Mouse (Mus musculus) kidney, adult 2 months (tissue): Measurements from ENCODE around the gene Armh3. TPM values are rescaled to one million over a fixed set of nuclear protein-coding genes. Genes with fewer than 3 reads are reported as not detected.

Experiments used
- DNase-seq: peaks from one replicate; pipeline ENCODE4 v3.0.0; 2021
- H3K27ac ChIP-seq: fragments of 200-500 bp; 2 replicates; pipeline ENCODE4 v1.5.1; 2012; ENCODE audit warnings: low read depth, low read length, control low read depth, inconsistent platforms; ENCODE audit not compliant: insufficient read depth
- H3K27me3 ChIP-seq: fragments of 200-500 bp; replicated peaks from 2 replicates; pipeline ENCODE4 v1.6.1; 2012; ENCODE audit warnings: mild to moderate bottlenecking, moderate library complexity, low read length, inconsistent platforms; ENCODE audit not compliant: control insufficient read depth, insufficient read depth
- H3K36me3 ChIP-seq: fragments of 200-500 bp; 2 replicates; pipeline ENCODE4 v1.6.1; 2012; ENCODE audit warnings: mild to moderate bottlenecking, moderate library complexity, low read length, inconsistent platforms; ENCODE audit not compliant: control insufficient read depth, insufficient read depth
- H3K4me1 ChIP-seq: fragments of 200-500 bp; 2 replicates; pipeline ENCODE4 v1.6.1; 2011; ENCODE audit warnings: low read length; ENCODE audit not compliant: control insufficient read depth, insufficient read depth
- H3K4me3 ChIP-seq: fragments of 200-500 bp; 2 replicates; pipeline ENCODE4 v1.5.1; 2011; ENCODE audit warnings: mild to moderate bottlenecking, low read depth, low read length, control low read depth; ENCODE audit not compliant: insufficient read depth
- CTCF ChIP-seq: fragments of 200-500 bp; conservative IDR thresholded peaks from 2 replicates; pipeline ENCODE4 v1.5.1; 2011; ENCODE audit warnings: low read depth, mild to moderate bottlenecking, control low read depth, low read length, moderate library complexity, mixed read lengths; ENCODE audit not compliant: insufficient read depth, insufficient read length
- POLR2A ChIP-seq: fragments of 200-500 bp; IDR thresholded peaks from one replicate; pipeline ENCODE4 v1.6.1; 2011; ENCODE audit warnings: low read depth, low read length, control low read depth
- whole genome bisulfite sequencing: fragments of 180-500 bp; shearing (Covaris S2); methylation state at CpG from one replicate; pipeline ENCODE4 v1.1.7; 2018; 5-methylcytosine and 5-hydroxymethylcytosine counted together
- polyA plus RNA-seq: library from polyadenylated mRNA; depleted of rRNA; stranded (reverse); fragments of >200 nt; gene quantifications from 2 replicates; pipeline ENCODE4 v1.2.3, GENCODE M21; 2012

The Armh3 gene
- polyA plus RNA-seq, 1 experiment: 12.2 TPM

DNA sequence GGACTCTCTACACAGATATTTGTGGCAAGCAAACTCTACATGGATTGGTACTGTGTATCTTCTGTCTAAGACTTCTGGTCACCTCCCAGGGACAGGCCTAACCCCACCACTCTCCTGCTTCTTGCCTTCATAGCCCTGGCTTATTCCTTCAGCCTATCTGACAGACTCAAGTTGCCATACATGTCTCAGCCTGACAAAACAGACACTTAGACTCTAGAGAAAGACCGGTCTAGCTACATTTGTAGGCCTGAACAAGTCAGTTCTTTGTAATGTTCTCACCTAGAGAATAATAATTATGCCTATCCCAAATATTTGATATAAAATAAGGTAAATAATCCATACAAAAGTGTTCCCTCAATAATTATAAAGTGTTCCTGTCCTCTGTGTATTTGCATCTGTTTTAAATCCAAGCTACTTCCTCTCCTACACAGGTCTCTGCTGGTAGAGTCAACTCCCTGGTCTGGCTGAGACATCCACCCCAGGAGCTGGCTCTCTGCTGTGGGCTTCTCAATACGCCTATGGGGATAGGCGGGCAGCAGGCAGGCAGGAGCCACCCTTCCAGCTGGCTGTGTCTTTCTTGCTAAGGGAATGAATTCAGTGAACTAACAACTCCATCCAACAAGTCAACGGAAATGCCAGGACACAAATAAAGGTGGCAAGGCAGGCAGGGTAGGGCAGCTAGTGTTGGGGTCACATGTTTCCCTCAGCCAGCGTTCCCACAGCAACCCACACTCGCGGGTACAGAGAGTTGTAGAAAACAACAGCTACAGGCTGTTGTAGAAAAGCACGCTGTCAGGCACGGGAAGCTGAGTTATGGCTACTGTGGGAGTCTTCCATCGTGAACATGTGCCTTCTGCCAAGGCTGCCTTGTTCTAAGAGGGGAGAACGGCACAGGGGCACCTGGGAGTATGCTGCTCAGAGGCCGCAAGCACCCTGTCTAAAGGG lies 161.0 kb downstream of the Armh3 start:
- Histone ChIP-seq H3K27ac (no peak overlapping the region), H3K27me3 (no peaks in the 10 kb centered on the region), H3K36me3 (no peaks in the 10 kb centered on the region), H3K4me3 (no peak overlapping the region), H3K4me1 (no peaks in the 10 kb centered on the region)
- 65% methylated on average over 12 of the region's 12 CpGs for WGBS
- no peak for DNase-seq
- no peak for TF ChIP-seq POLR2A
- no peak for TF ChIP-seq CTCF

GRCm38 (mm10) chr19:45835490-45835889 lies 162.8 kb downstream of the Armh3 start:
- 84% methylated on average over 10 of the region's 10 CpGs for WGBS
- no peaks in the 10 kb centered on the region for H3K36me3 ChIP-seq
- no peaks in the 10 kb centered on the region for H3K27me3 ChIP-seq
- no peak overlapping the region for H3K27ac ChIP-seq
- TF ChIP-seq POLR2A (no peak), CTCF (no peak)
- no peak overlapping the region for H3K4me3 ChIP-seq
- no peak for DNase-seq
- no peaks in the 10 kb centered on the region; the same call in 1 of the 2 replicates for H3K4me1 ChIP-seq

GRCm38 (mm10) chr19:45833665-45834064 lies 164.6 kb downstream of the Armh3 start:
- WGBS: 89% methylated on average over 10 of the region's 10 CpGs
- H3K27ac ChIP-seq: no peak overlapping the region

GRCm38 (mm10) chr19:45830679-45831078 lies 167.6 kb downstream of the Armh3 start:
- 40% methylated on average over 2 of the region's 2 CpGs for WGBS
- DNase-seq: no peak
- TF ChIP-seq POLR2A (no peak), CTCF (peak; percentile 32; the same call in 1 of the 2 replicates)
- H3K4me3 ChIP-seq: no peak overlapping the region
- H3K36me3 ChIP-seq: no peaks in the 10 kb centered on the region
- H3K4me1 ChIP-seq: no peaks in the 10 kb centered on the region; the same call in 1 of the 2 replicates
- no peaks in the 10 kb centered on the region for H3K27me3 ChIP-seq
- no peak overlapping the region for H3K27ac ChIP-seq

More at GRCm38 (mm10) chr19:45833665-45834064, 164.6 kb downstream of the Armh3 start:
- Histone ChIP-seq H3K27me3 (no peaks in the 10 kb centered on the region), H3K4me3 (no peak overlapping the region), H3K4me1 (no peaks in the 10 kb centered on the region; the same call in 1 of the 2 replicates), H3K36me3 (no peaks in the 10 kb centered on the region)
- no peak for DNase-seq
- TF ChIP-seq POLR2A (no peak), CTCF (no peak)

DNA sequence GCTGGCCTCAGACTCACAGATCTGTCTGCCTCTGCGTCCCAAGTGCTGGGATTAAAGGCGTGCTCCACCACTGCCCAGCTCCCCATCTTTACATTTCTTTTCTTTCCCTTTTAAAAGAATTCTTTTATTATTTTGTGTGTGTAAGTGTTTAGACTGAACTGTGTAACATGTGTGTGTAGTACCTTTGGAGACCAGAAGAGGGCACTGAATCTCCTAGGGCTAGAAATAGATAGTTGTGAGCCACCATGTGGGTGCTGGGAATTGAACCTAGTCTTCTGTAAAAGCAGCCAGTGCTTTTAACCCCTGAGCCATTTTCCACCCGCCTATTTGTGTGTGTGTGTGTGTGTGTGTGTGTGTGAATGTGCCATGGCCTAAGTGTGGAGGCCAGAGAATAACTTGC lies 170.6 kb downstream of the Armh3 start:
- WGBS: 97% methylated on average over 3 of the region's 3 CpGs
- Histone ChIP-seq H3K36me3 (no peaks in the 10 kb centered on the region), H3K27ac (no peak overlapping the region), H3K27me3 (no peaks in the 10 kb centered on the region), H3K4me1 (peaks cover 4% of the 10 kb centered on the region; the same call in 1 of the 2 replicates), H3K4me3 (no peak overlapping the region)
- TF ChIP-seq CTCF (no peak), POLR2A (no peak)
- DNase-seq: no peak

DNA sequence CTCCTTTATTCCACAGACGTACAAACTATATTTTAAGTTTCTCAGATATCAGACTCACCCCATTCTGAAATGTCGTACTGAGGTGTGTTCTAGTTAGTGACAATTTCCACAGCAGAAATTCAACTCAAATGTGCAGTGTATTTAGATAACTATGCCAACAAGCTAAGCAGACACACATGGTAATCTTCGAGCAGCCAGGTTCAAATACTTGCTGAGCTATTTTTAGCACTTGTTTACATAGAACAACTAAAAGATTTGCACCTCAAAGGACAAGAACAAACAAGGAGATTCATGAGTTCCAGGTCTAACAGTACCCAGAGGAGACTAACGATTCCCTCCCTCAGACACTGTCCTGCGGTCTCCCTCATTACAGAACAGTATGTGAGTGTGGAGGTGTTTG lies 171.2 kb downstream of the Armh3 start:
- TF ChIP-seq CTCF (no peak), POLR2A (no peak)
- no peaks in the 10 kb centered on the region for H3K36me3 ChIP-seq
- H3K4me1 ChIP-seq: peaks cover 4% of the 10 kb centered on the region; the same call in 1 of the 2 replicates
- DNase-seq: no peak
- no peaks in the 10 kb centered on the region for H3K27me3 ChIP-seq
- no peak overlapping the region for H3K27ac ChIP-seq
- H3K4me3 ChIP-seq: no peak overlapping the region
- 75% methylated on average over 5 of the region's 5 CpGs for WGBS

GRCm38 (mm10) chr19:45826146-45826545 lies 172.1 kb downstream of the Armh3 start:
- H3K27ac ChIP-seq: no peak overlapping the region
- WGBS: 55% methylated on average over 3 of the region's 3 CpGs
- no peak for TF ChIP-seq POLR2A
- no peak for TF ChIP-seq CTCF
- no peaks in the 10 kb centered on the region for H3K36me3 ChIP-seq
- no peaks in the 10 kb centered on the region for H3K27me3 ChIP-seq
- DNase-seq: peak; percentile 40
- peaks cover 11% of the 10 kb centered on the region; the same call in 1 of the 2 replicates for H3K4me1 ChIP-seq
- H3K4me3 ChIP-seq: no peak overlapping the region
